Mouse (Mus musculus): ENCODE data around the gene Tmem132c. TPM values are rescaled to one million over a fixed set of nuclear protein-coding genes. Genes with fewer than 3 reads are reported as not detected.

Gene Tmem132c
- total RNA-seq, 2 experiments from 2014 or later = not detected

DNA sequence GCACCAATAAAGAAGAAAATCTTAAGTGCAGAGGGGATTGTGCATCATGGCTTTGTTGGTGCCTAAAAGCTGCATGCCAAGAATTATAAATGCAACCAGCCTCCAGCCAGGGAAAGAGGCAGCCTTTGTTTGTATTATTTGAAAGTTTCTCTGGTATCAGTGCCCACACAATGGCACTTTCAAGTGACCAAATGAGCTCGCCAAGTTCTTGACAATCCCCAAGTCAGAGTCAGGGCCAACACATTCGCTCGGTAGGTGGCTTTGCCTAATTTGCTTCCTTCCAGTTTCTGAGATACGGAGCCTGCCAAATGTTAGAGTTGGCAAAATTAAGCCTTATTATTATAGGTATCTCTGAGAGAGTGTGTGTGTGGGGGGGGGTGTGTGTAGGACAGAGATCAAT lies 139.6 kb downstream of the Tmem132c start:
- no peak for ATAC-seq (replicated peaks; ENCODE audit: low FRiP score, low TSS enrichment, poor library complexity, severe bottlenecking)

DNA sequence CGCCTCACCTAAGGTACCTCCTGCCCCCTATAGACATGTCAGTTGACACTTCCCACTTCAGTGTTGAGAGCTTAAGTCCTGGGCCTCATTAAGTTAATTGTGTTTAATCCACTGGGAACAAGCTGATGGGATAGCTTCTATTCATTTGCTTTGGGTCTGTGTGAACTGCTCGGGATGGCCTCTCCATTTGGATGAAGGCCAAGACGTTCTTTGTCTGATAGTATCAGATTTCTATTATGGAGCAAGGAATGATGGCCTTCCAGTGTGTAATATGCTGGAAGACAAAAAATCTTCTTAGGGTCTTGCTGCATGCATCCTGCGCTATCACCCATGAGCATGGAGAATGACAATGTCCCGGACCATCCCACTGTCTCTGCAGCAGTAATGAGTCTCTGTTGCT lies 141.0 kb downstream of the Tmem132c start:
- no peak for ATAC-seq (replicated peaks; ENCODE audit: low FRiP score, low TSS enrichment, poor library complexity, severe bottlenecking)

DNA sequence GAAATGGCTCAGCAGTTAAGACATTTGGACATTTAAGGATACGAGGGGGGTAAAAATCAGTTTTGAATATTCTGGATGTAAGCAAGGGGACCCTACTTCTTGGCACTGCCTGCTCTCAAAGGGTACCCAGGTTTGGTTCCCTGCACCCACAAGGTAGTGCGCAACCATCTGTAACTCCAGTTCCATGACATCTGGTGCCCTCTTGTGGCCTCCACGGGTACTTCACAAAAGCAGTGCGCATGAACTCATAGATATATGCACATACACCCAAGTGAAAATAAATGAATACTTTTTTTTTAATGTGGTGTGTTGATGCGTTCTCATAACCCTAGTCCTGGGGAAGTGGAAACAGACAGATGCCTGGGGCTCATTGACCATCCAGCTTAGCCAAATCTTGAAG lies 149.6 kb downstream of the Tmem132c start:
- ATAC-seq (replicated peaks; ENCODE audit: low FRiP score, low TSS enrichment, poor library complexity, severe bottlenecking) = no peak

DNA sequence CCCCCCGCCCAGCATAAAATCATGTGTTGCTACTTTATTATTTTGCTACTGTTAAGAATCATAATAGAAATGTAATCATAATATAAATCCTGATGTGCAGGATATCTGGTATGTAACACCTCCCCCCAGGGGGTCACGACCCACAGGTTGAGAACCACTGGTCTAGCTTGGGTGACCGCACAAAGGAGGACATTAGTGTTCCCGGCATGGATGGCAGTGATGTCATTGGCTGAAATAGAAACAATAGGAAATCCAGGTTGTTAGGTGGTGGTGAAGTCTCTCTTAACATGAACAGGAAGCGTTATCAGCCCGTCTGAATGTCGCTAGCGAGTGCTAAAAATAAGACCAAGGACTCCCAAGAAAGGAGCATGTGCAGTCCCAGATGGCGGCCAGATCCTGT lies 155.3 kb downstream of the Tmem132c start:
- no peak for ATAC-seq (replicated peaks; ENCODE audit: low FRiP score, low TSS enrichment, poor library complexity, severe bottlenecking)

DNA sequence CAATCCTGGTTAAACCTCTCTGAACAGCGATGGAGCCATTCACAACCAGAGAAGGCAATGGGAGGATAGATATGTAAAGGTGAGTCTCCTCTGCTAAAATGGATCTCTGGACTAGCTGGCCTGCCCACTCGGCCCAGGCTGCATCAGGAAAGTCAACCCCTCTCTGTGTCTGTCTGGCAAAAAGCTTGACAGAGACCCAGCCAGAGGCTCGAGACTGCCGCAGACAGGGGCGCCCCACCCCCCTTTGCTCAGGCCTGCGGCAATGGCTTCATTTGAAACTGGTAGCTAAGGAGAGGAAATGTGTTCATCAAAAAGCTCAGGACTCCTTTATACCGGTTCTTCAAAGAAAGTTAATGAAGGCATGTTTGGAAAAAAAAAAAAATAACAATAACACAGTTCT lies 156.4 kb downstream of the Tmem132c start:
- ATAC-seq (replicated peaks; ENCODE audit: low FRiP score, low TSS enrichment, poor library complexity, severe bottlenecking) = no peak

DNA sequence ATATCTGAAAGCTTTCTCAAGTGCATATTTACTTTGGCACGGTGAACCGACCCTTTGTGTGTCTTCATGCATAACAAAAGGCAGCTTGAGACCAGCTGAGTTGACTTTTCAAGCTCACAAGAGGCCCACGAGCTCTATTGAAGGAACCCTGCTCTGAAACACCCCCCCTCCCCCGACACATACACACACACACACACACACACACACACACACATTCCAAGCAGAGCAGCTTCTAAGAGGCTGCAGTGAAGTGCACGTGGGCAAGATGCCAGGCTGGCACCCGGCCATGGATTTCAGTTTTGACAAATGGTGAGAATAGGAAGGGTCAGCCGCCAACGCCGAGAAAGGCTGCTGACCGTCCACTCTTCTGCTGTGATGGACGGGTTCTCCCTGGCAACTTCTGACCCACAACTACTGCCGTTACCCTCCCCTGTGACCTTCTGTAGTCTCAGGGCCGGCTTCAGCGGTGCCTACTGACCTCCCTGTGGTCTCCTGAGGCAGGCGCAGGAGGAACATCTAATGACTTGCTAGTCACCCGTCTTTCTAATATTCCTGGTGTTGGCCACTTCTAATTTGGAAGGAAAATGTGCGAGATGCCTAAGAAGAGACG lies 163.9 kb downstream of the Tmem132c start:
- ATAC-seq (replicated peaks; ENCODE audit: low FRiP score, low TSS enrichment, poor library complexity, severe bottlenecking) = no peak

DNA sequence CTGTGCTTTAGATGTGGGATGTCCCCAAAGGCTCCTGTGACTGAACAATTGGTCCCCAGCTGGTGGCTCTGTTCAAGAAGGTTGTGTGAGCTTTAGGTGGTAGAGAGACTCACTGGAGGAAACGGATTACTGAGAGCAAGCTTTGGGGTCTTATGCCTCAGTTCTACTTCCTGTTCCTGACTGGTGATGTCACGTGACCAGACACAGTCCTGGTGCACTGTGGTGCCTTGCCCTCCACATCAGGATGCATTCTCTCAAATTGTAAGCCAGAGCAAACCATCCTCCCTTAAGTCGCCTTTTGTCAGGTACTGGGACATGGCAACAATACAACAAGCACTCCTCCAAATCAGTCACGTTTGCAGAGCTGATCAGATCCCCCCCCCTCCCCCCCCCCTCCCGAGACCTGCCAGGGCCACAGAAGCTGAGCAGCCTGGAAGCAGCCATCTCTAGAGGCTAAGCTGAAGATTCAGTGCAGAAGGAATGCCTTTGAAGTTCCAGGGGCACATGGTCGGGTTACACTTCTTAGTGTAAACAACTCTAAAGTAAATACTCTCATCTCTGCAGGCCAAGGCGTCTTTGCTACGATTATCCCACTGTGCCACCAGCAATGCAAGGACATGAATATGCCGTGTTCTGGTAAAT lies 164.5 kb downstream of the Tmem132c start:
- ATAC-seq (replicated peaks; ENCODE audit: low FRiP score, low TSS enrichment, poor library complexity, severe bottlenecking) = no peak

DNA sequence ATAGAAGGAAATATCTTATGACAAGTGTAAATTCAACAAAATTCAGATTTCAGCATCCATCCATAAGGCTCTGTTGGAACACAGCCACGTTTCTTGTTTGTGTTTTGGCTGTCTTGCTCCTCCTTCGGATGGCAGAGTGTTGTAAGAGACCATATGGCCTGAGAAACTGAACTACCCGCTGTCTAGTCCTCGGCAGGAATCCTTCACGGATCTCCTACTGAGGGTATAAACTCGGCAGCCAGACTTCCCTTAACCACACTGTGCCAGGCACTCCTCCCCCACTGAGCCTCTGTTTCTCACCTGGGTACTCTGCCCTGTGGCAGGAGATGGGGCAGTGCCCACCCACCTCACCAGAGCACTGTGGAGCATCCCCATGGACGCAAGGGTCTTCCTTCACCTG lies 174.9 kb downstream of the Tmem132c start:
- ATAC-seq (replicated peaks; ENCODE audit: low FRiP score, low TSS enrichment, poor library complexity, severe bottlenecking) = no peak

DNA sequence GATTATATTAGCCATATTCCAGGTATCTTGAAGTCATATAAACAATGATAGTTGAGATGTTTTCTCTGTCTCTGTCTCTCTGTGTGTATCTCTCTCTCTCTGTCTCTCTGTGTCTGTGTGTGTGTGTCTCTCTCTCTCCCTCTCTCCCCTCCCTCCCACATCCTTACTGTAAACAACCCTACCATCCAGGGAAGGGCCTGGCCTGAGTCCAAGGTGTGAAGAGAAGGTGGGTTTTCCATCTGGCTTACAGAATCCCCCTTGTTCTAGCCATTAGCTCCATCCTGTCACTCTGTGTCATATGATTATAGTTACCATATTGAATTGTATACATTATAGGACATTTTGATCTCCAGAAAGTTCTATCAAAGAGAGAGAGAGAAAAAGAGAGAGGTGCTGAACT lies 182.3 kb downstream of the Tmem132c start:
- ATAC-seq (replicated peaks; ENCODE audit: low FRiP score, low TSS enrichment, poor library complexity, severe bottlenecking) = no peak

DNA sequence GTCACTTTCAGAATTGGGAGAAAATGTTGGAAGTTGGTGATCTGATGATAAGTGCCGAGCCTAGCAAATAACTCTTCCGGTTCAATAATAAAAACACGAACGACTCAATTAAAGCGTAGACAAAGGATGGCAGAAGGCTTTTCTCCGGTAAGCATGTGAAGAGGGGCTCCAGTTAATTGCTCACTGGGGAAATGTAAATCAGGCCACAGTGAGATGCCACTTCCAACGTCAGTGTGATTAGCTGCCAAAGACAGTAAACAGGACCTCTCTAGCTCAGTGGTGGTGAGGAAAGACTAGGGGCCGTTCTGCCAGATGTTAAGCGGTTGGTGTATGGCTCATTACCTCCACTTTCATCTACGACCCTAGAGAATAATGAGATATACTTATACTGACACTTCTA lies 187.5 kb downstream of the Tmem132c start:
- no peak for ATAC-seq (replicated peaks; ENCODE audit: low FRiP score, low TSS enrichment, poor library complexity, severe bottlenecking)

DNA sequence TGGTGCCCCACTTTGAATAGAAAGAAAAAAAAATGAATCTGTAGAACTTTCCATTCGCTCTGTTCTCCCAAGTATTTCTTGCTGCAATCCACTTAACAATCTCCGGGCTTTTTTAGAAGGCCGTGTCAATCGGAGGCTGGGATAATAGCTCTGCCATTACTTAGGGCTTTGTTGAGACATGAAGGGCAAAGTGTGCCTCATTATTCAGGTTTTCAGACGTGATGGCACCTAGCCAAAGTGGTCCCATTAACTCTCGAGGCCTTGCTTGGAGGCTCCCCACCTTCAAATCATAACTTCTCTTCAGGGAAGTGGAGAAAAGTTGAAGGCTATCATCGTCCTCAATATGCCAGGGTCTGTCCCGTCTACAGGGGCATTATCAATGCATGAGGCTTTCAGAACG lies 190.0 kb downstream of the Tmem132c start:
- ATAC-seq (replicated peaks; ENCODE audit: low FRiP score, low TSS enrichment, poor library complexity, severe bottlenecking) = no peak

DNA sequence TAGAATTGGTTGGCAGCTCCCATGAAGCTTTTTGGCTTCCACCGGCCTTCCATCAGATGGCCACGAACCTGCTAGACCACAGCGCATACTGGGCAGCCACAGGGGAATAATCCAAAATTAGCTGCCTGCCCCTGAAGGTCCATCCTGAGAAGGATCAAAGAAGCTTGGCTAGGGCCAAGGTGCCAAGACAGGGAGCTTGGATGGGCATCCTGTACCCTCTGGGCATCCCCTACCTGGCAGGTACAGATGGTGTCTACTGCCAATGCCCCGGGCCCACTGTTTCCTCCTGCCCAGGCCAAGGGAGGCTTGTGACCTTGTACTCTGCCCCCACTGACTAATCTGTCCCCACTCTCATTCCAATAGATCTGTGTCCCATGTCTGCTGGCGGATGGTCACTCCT lies 195.2 kb downstream of the Tmem132c start:
- ATAC-seq (replicated peaks; ENCODE audit: low FRiP score, low TSS enrichment, poor library complexity, severe bottlenecking) = no peak

DNA sequence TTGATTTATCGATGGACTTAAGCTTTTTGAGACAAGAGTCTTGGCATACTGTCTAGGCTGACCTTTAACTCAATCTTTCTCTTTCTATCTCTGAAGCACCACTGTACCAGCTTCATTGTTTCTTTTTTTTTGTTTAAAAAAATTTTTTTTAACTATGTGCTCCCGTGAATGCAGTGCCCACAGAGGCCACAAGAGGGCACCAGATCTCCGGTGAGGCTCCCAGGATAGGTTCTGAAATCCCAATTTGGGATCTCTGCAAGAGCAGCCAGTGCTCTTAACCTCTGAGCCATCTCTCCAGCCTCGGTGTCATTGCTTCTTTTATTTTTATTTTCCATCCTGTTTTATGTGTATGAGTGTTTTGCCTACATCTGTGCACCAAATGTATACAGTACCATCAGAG lies 197.0 kb downstream of the Tmem132c start:
- ATAC-seq (replicated peaks; ENCODE audit: low FRiP score, low TSS enrichment, poor library complexity, severe bottlenecking) = no peak

DNA sequence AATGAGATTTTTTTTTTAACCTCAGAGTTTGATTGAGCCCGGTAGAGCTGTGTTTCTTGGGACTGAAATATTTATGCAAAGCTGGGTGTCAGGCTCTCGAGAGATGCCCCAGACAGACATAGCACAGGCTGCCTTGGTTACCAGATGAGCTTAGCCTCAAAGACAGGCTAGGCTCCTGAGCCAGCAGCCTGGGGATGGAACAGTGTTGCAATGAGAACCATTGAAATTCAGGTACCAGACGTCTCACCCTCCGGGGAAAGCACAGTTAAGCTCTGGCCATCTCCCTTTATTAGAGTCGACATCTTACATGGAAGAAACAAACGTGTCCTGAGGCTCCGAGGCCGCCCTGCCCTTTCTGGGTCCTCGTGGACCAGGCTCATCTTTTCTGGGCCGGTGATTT lies 200.4 kb downstream of the Tmem132c start:
- ATAC-seq (replicated peaks; ENCODE audit: low FRiP score, low TSS enrichment, poor library complexity, severe bottlenecking) = no peak

DNA sequence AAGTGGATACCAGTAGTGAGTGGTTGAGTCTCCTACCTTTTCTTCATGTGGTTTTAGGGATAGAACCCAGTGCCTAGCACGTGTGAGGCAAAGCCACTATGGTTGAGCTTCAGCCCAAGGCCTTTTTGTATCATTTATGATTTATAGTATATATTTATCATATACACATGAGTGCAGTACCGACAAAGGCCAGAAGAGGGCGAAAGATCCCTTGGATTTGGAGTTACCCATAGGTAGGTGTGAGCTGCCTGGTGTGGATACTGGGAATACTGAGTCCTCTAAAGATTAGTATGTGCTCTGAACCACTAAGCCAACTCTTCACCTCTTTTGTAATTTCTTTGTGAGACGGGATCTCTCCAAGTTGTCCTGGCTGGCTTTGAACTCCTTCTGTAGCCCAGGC lies 212.0 kb downstream of the Tmem132c start:
- no peak for ATAC-seq (replicated peaks; ENCODE audit: low FRiP score, low TSS enrichment, poor library complexity, severe bottlenecking)

DNA sequence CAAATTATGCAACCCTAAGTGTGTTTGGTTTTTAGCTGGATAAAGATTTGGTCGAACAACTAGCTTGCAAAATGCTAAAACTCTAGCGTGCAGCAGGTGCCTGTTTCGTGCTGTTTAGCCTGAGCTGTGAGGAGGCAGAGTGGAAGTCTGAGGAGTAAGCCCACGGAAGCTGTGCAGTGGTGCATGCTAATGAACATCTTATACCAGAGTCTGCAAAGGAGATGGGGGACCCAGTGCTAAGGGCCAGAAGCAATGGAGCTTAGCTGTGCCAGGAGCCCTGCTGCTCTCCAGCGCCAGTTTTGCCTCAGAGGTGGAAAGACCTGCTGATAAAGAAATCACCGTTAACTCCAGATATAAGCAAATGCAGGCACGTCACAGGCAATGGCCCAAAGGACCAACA lies 212.5 kb downstream of the Tmem132c start:
- no peak for ATAC-seq (replicated peaks; ENCODE audit: low FRiP score, low TSS enrichment, poor library complexity, severe bottlenecking)

DNA sequence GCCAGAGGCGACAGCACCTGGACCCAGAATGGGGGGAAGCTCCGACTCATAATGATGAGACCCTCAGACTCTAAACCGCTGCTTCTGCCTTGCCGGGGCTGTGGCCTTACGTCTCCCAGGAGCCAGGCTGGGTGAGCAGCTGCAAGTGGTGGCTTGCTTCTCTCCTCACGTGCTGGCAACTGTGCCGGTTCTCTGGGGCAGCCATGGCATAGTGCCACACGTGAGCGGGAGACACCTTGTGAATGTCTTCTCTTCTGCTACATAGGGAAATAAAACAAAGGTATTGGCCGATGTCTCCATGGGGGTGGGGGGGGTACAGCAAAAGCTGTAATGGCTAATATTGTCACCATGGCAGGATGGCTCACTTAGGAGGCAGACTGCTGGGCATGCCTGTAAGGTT lies 214.5 kb downstream of the Tmem132c start:
- no peak for ATAC-seq (replicated peaks; ENCODE audit: low FRiP score, low TSS enrichment, poor library complexity, severe bottlenecking)

DNA sequence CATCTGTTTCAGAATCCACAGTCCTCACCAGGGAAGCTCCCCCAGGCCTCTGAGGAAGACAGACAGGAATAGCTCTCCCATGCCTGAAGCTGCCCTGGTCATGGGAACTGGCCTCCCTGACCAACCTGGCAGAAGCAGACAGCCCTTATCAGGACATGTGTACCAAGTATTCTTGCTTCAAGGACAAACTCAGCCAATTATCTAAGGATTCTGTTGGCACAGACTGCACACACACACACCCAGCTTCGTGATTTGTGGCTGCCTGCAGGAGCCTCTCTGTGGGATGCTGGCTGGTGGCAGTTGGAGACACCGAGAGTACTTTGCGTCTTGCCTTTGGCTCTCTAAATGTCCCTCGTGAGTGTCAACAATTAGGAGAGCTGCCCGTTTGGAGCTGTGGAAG lies 226.5 kb downstream of the Tmem132c start:
- no peak for ATAC-seq (replicated peaks; ENCODE audit: low FRiP score, low TSS enrichment, poor library complexity, severe bottlenecking)

DNA sequence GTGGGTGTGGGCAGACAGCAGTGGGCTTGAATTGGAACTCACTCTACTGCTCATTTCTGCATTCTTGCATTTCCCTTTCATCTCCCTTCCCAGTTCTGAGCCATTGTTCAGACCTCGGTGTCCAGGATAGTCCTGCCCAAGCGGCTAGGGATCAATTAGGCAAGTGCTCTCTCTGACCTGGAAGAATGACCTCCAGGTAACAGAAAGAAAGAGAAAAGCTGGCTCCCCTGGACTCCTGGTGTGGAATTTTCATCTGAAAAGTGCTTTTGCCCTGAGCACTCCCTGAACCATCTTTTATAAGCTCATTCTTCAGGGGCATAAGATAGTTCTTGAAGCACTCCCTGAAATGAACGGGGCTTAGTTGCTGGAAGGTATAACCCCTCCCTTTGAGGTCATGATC lies 228.7 kb downstream of the Tmem132c start:
- ATAC-seq (replicated peaks; ENCODE audit: low FRiP score, low TSS enrichment, poor library complexity, severe bottlenecking) = no peak

DNA sequence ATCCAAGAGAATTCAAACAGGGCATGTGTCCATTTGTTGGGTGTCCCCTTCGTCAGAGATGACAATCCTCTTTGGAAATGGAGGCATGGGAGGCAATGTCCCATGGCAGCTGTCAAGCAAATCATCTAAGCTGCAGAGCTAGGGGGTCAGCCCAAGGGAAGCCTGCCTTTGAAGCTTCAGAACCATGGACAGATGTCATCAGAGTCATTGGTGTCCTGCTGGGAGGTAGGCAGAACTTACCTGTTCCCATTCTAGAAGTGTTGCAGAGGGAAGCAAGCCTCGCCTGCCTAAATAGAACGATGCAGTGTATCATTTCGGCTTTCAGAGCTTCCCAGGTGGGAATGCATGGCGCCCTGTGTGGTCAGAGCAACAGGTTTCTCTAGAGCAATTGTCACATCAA lies 230.3 kb downstream of the Tmem132c start:
- ATAC-seq (replicated peaks; ENCODE audit: low FRiP score, low TSS enrichment, poor library complexity, severe bottlenecking) = no peak

DNA sequence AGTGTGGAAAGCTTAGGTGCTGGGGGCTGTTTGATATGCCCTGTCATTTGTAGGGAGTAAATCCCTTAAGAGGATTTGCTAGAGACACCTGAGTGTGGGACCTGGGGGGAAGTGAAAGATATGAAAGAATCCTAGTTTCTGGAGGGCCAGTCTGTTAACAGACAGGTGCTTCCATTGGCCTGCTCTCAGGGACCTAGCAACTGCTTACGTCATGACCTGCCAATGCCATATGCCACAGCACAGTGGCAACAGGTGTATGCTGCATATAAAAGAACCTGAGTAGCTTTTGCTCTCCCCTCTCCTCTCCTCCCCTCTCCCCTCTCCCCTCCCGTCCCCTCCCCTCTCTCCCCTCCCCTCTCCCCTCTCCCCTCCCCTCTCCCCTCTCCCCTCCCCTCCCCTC lies 232.1 kb downstream of the Tmem132c start:
- ATAC-seq (replicated peaks; ENCODE audit: low FRiP score, low TSS enrichment, poor library complexity, severe bottlenecking) = no peak

DNA sequence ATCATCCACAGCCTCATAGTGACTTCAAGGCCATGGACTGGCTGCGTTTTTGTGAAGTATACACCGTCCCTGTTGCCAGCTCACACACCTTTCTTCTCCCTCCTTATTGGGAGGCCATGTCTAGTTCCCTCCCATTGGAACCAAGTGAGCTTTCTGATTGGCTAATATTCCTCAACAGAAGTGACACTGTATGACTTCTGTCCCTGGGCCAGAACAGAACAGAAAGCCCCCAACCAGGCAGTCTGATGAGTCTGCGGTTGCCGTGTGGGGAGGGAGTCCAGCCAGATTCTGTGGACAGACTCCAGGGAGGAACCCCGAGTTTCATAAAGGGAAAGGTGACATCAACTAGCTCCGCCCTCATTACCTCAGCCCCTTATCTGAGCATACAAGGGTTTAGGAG lies 233.2 kb downstream of the Tmem132c start:
- no peak for ATAC-seq (replicated peaks; ENCODE audit: low FRiP score, low TSS enrichment, poor library complexity, severe bottlenecking)

Measured in megakaryocyte-erythroid progenitor cell, adult 5-6 weeks (primary cell).